Mouse (Mus musculus): ENCODE measurements around the gene Tnfrsf1a. TPM values are rescaled to one million over a fixed set of nuclear protein-coding genes. Genes with fewer than 3 reads are reported as not detected.

Gene Tnfrsf1a
- polyA plus RNA-seq, 1 experiment from 2014 or later: 82.6 TPM

- WGBS: 58% methylated on average over 11 of the region's 11 CpGs
- no peak overlapping the region for H3K9ac ChIP-seq (ENCODE audit: low read length)
- no peak overlapping the region for H3K4me2 ChIP-seq (ENCODE audit: low read depth, low read length)
- H3K27me3 ChIP-seq (ENCODE audit: control insufficient read depth, insufficient read depth, low read length): no peaks in the 10 kb centered on the region
- peaks cover 11% of the 10 kb centered on the region; the same call in 1 of the 2 replicates for H3K4me1 ChIP-seq (ENCODE audit: control insufficient read depth, insufficient read depth, low read length)
- H3K9me3 ChIP-seq (replicated peaks; ENCODE audit: control insufficient read depth, low read length): 0 out of 2 replicates have a peak, but pooled peaks cover 4% of the 10 kb centered on the region
- peak overlapping the region; percentile 1; the same call in 1 of the 2 replicates for H3K27ac ChIP-seq (ENCODE audit: low read length)
- no peaks in the 10 kb centered on the region for H3K36me3 ChIP-seq (ENCODE audit: control insufficient read depth, insufficient read depth, low read length)
- no peak overlapping the region for H3K4me3 ChIP-seq (replicated peaks; ENCODE audit: low read length)
- no peak for ATAC-seq (ENCODE audit: insufficient read depth, low FRiP score)
Measured at GRCm38 (mm10) chr6:125410551-125410950, 61.4 kb downstream of the Tnfrsf1a start.

- H3K4me3 ChIP-seq (replicated peaks; ENCODE audit: low read length): no peak overlapping the region
- H3K27me3 ChIP-seq (ENCODE audit: control insufficient read depth, insufficient read depth, low read length): no peaks in the 10 kb centered on the region
- H3K4me2 ChIP-seq (ENCODE audit: low read depth, low read length): peak overlapping the region; percentile 7; the same call in 1 of the 2 replicates
- ATAC-seq (ENCODE audit: insufficient read depth, low FRiP score): peak; percentile 57; the same call in 1 of the 2 replicates
- no peak overlapping the region for H3K9ac ChIP-seq (ENCODE audit: low read length)
- WGBS: 44% methylated on average over 8 of the region's 8 CpGs
- H3K27ac ChIP-seq (ENCODE audit: low read length): peak overlapping the region; percentile 38; the same call in 1 of the 2 replicates
- 0 out of 2 replicates have a peak, but pooled peaks cover 4% of the 10 kb centered on the region for H3K9me3 ChIP-seq (replicated peaks; ENCODE audit: control insufficient read depth, low read length)
- peaks cover 11% of the 10 kb centered on the region; the same call in 1 of the 2 replicates for H3K4me1 ChIP-seq (ENCODE audit: control insufficient read depth, insufficient read depth, low read length)
- no peaks in the 10 kb centered on the region for H3K36me3 ChIP-seq (ENCODE audit: control insufficient read depth, insufficient read depth, low read length)
Measured at GRCm38 (mm10) chr6:125410995-125411547, 61.9 kb downstream of the Tnfrsf1a start.

DNA sequence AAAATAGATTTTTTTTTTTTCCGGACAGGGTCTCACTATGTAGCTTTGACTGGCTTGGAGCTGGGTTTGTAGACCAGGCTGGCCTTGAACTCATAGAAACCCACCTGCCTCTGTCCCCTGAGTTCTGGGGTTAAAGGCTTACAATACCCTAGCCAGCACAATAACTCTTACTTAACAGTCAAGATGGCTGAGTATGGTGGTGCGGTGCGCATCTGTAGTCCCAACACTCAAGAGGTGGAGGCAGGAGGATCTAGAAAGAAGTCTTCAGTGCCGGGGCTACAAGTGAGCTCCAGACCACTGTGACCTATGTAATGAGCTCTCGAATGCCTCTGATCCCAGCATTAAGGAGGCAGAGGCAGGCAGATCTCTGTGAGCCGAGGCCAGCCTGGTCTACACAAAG is 62.5 kb downstream of the Tnfrsf1a start:
- H3K36me3 ChIP-seq (ENCODE audit: control insufficient read depth, insufficient read depth, low read length): no peaks in the 10 kb centered on the region
- peaks cover 11% of the 10 kb centered on the region; the same call in 1 of the 2 replicates for H3K4me1 ChIP-seq (ENCODE audit: control insufficient read depth, insufficient read depth, low read length)
- H3K27me3 ChIP-seq (ENCODE audit: control insufficient read depth, insufficient read depth, low read length): no peaks in the 10 kb centered on the region
- no peak for ATAC-seq (ENCODE audit: insufficient read depth, low FRiP score)
- no peak overlapping the region for H3K4me3 ChIP-seq (replicated peaks; ENCODE audit: low read length)
- H3K27ac ChIP-seq (ENCODE audit: low read length): no peak overlapping the region
- H3K4me2 ChIP-seq (ENCODE audit: low read depth, low read length): no peak overlapping the region
- H3K9me3 ChIP-seq (replicated peaks; ENCODE audit: control insufficient read depth, low read length): 0 out of 2 replicates have a peak, but pooled peaks cover 4% of the 10 kb centered on the region
- no peak overlapping the region for H3K9ac ChIP-seq (ENCODE audit: low read length)
- 85% methylated on average over 6 of the region's 6 CpGs for WGBS

Other genes starting within 250 kb of the Tnfrsf1a start
- gene Nop2, start 217.5 kb upstream of the Tnfrsf1a start, polyA plus RNA-seq (2015; fragmentation: Nextera tagmentation; extraction: Ambion mirVana): 56.6 and 57.9 TPM in 2 replicates
- gene Iffo1, start 204.1 kb upstream of the Tnfrsf1a start, polyA plus RNA-seq (2015; fragmentation: Nextera tagmentation; extraction: Ambion mirVana): 6.0 and 8.8 TPM in 2 replicates
- gene Gapdh, start 182.9 kb upstream of the Tnfrsf1a start, polyA plus RNA-seq (2015; fragmentation: Nextera tagmentation; extraction: Ambion mirVana): 1,523 and 1,787 TPM in 2 replicates
- gene Ncapd2, start 157.7 kb upstream of the Tnfrsf1a start, polyA plus RNA-seq (2015; fragmentation: Nextera tagmentation; extraction: Ambion mirVana): 90.3 and 102 TPM in 2 replicates
- 212 and 232 TPM in 2 replicates for gene Mrpl51, start 157.6 kb upstream of the Tnfrsf1a start, polyA plus RNA-seq (2015; fragmentation: Nextera tagmentation; extraction: Ambion mirVana)
- gene Vamp1, start 133.8 kb upstream of the Tnfrsf1a start, polyA plus RNA-seq (2015; fragmentation: Nextera tagmentation; extraction: Ambion mirVana): 6.9 and 7.4 TPM in 2 replicates
- gene Tapbpl, start 117.5 kb upstream of the Tnfrsf1a start, polyA plus RNA-seq (2015; fragmentation: Nextera tagmentation; extraction: Ambion mirVana): 9.0 and 9.6 TPM in 2 replicates
- 2.5 and 2.7 TPM in 2 replicates for gene Cd27, start 112.4 kb upstream of the Tnfrsf1a start, polyA plus RNA-seq (2015; fragmentation: Nextera tagmentation; extraction: Ambion mirVana)
- 0.26 TPM in 1 of 2 replicates, not detected in the other for gene Tuba3a, start 63.3 kb upstream of the Tnfrsf1a start, polyA plus RNA-seq (2015; fragmentation: Nextera tagmentation; extraction: Ambion mirVana)
- 69.4 and 73.1 TPM in 2 replicates for gene Ltbr, start 35.5 kb upstream of the Tnfrsf1a start, polyA plus RNA-seq (2015; fragmentation: Nextera tagmentation; extraction: Ambion mirVana)
- gene Scnn1a, start 28.7 kb upstream of the Tnfrsf1a start, polyA plus RNA-seq (2015; fragmentation: Nextera tagmentation; extraction: Ambion mirVana): 5.8 and 9.7 TPM in 2 replicates
- 6.3 and 8.2 TPM in 2 replicates for gene Plekhg6, start 31.4 kb downstream of the Tnfrsf1a start, polyA plus RNA-seq (2015; fragmentation: Nextera tagmentation; extraction: Ambion mirVana)
- gene Cd9, start 145.4 kb downstream of the Tnfrsf1a start, polyA plus RNA-seq (2015; fragmentation: Nextera tagmentation; extraction: Ambion mirVana): 452 and 514 TPM in 2 replicates
- 5.4 and 6.9 TPM in 2 replicates for gene Vwf, start 197.4 kb downstream of the Tnfrsf1a start, polyA plus RNA-seq (2015; fragmentation: Nextera tagmentation; extraction: Ambion mirVana)

Measured in stomach, embryonic 16.5 days (tissue).